ENCODE assay signal across 11 mouse cellular contexts in the genomic region with DNA sequence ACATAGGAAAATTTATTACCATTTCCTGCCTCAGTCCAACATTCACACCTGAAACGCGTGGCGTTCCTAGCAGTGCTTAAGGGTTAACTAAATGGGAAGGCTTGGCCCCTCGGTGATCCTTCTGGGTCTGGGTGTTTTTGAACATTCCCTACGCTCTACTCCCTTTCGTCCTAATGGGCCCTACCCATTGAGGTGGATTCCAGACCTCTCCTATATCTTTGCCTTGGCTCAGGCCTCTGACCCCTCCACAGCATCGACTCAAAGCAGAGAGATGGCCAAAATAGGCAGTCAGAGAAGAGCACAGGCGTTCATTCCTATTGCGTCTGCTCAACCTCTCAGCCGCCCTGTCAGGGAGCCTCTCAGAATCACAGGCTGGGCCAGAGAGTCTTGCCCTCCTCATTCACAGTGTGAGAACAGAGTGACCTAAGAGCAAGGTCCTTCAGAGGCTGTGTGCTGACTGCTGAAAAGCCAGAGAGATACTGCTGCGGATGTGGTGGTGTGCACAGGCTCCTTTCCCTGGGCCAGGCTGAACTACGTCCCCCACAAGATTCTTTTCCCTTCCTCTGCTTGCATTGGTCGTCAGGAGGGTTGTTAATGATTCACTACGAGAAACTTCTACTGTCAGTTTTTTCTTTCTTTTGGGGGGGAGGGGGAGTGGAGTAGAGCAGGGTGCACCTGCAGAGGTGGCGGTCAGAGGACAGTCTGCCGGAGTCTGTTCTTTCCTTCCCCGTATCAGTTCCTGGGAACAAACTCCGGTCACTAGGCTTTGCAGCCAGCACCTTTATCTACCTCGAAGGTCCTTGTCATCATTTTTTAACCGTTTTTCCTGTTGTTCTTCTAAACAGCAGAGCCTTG. TPM values are rescaled to one million over a fixed set of nuclear protein-coding genes. Genes with fewer than 3 reads are reported as not detected.
DNase-seq lines count a peak whose midpoint lies in the region; ATAC-seq lines count a peak whose summit lies in the region.
"Had no signal": no experiment of that assay in that cellular context is flagged by ENCODE, and none has a peak within 500 bp of the region (broad histone marks: within the 10 kb centered on the region; RNA-seq: fewer than 3 reads in every experiment).

No protein-coding gene starts in this region.

- 68% methylated on average over 20 of the region's 20 CpGs for WGBS in hindbrain, embryonic 13.5 days
- WGBS in hindbrain, embryonic 14.5 days, result 66% methylated on average over 20 of the region's 20 CpGs
- 44% methylated on average over 20 of the region's 20 CpGs for WGBS in stomach, embryonic 15.5 days
- WGBS in forebrain, embryonic 16.5 days, result 79% methylated on average over 20 of the region's 20 CpGs
- WGBS in forebrain, embryonic 14.5 days, result 83% methylated on average over 20 of the region's 20 CpGs

- H3K4me1 ChIP-seq in hindbrain, embryonic 13.5 days (replicated peaks), result 0 out of 2 replicates have a peak, but pooled peaks cover 5% of the 10 kb centered on the region
- H3K4me1 ChIP-seq in hindbrain, embryonic 14.5 days (replicated peaks; ENCODE audit: control insufficient read depth, insufficient read depth, low read length), result 0 out of 2 replicates have a peak, but pooled peaks cover 3% of the 10 kb centered on the region
- H3K4me1 ChIP-seq in stomach, embryonic 15.5 days, result peaks cover 7% of the 10 kb centered on the region; the same call in 1 of the 2 replicates
- H3K4me1 ChIP-seq in forebrain, embryonic 16.5 days (replicated peaks; ENCODE audit: control insufficient read depth, insufficient read depth, low read length), result peaks cover 7% of the 10 kb centered on the region
- H3K4me1 ChIP-seq in forebrain, embryonic 14.5 days (ENCODE audit: control insufficient read depth, insufficient read depth, low read length), result no peaks in the 10 kb centered on the region

- H3K27ac ChIP-seq in hindbrain, embryonic 13.5 days, result no peak overlapping the region
- H3K27ac ChIP-seq in hindbrain, embryonic 14.5 days, result no peak overlapping the region
- H3K27ac ChIP-seq in stomach, embryonic 15.5 days, result peak overlapping the region; percentile 36; the same call in 1 of the 2 replicates
- no peak overlapping the region for H3K27ac ChIP-seq in forebrain, embryonic 16.5 days (ENCODE audit: low read length)
- no peak overlapping the region for H3K27ac ChIP-seq in forebrain, embryonic 14.5 days (ENCODE audit: low read depth, low read length)
- H3K27ac ChIP-seq: embryonic facial prominence, embryonic 15.5 days had no signal

- ATAC-seq in hindbrain, embryonic 13.5 days (ENCODE audit: low FRiP score), result no peak
- ATAC-seq in hindbrain, embryonic 14.5 days (ENCODE audit: low FRiP score), result no peak
- ATAC-seq in stomach, embryonic 15.5 days (ENCODE audit: insufficient read depth, low FRiP score, low read depth), result peak; percentile 81
- no peak for ATAC-seq in forebrain, embryonic 16.5 days
- ATAC-seq in forebrain, embryonic 14.5 days, result no peak

- peak overlapping the region; percentile 24; the same call in 1 of the 2 replicates for H3K9ac ChIP-seq in hindbrain, embryonic 13.5 days
- H3K9ac ChIP-seq in hindbrain, embryonic 14.5 days, result no peak overlapping the region
- H3K9ac ChIP-seq in stomach, embryonic 15.5 days, result no peak overlapping the region
- H3K9ac ChIP-seq in forebrain, embryonic 16.5 days (replicated peaks; ENCODE audit: low read depth, low read length), result no peak overlapping the region
- no peak overlapping the region for H3K9ac ChIP-seq in forebrain, embryonic 14.5 days (ENCODE audit: low read length)
- H3K9ac ChIP-seq: embryonic facial prominence, embryonic 15.5 days had no signal

- DNase-seq in hindbrain, embryonic 14.5 days (ENCODE audit: low spot score), result no peak
- peak; percentile 89 to 90 for DNase-seq in heart, postnatal 10 days
- DNase-seq in kidney, postnatal 36 days, result peak; percentile 64 to 83
- no peak for DNase-seq in left cerebral cortex, adult 8-10 months (ENCODE audit: low spot score in 2 of 2)
- DNase-seq in forebrain, embryonic 14.5 days (ENCODE audit: low spot score), result no peak
- DNase-seq: adrenal gland, adult 8-10 months had no signal

- H3K27me3 ChIP-seq in hindbrain, embryonic 13.5 days, result no peaks in the 10 kb centered on the region
- H3K27me3 ChIP-seq in hindbrain, embryonic 14.5 days (ENCODE audit: control insufficient read depth, insufficient read depth, low read length), result no peaks in the 10 kb centered on the region
- H3K27me3 ChIP-seq in stomach, embryonic 15.5 days (replicated peaks), result no peaks in the 10 kb centered on the region
- H3K27me3 ChIP-seq in forebrain, embryonic 16.5 days (replicated peaks; ENCODE audit: control insufficient read depth, insufficient read depth, low read length), result no peaks in the 10 kb centered on the region
- no peaks in the 10 kb centered on the region for H3K27me3 ChIP-seq in forebrain, embryonic 14.5 days (replicated peaks; ENCODE audit: control insufficient read depth, insufficient read depth, low read length)
- H3K27me3 ChIP-seq: CH12.LX; embryonic facial prominence, embryonic 15.5 days had no signal

- no peaks in the 10 kb centered on the region for H3K9me3 ChIP-seq in hindbrain, embryonic 13.5 days
- H3K9me3 ChIP-seq in hindbrain, embryonic 14.5 days (ENCODE audit: control insufficient read depth, low read length), result no peaks in the 10 kb centered on the region
- no peaks in the 10 kb centered on the region for H3K9me3 ChIP-seq in stomach, embryonic 15.5 days
- H3K9me3 ChIP-seq in forebrain, embryonic 16.5 days (ENCODE audit: control insufficient read depth, low read length), result no peaks in the 10 kb centered on the region
- H3K9me3 ChIP-seq in forebrain, embryonic 14.5 days (replicated peaks; ENCODE audit: control insufficient read depth, low read length), result no peaks in the 10 kb centered on the region
- H3K9me3 ChIP-seq: embryonic facial prominence, embryonic 15.5 days had no signal

- intact Hi-C loops in heart, postnatal 10 days (cut with DNase I), result loop anchor here (5.0 kb wide), 2 partner anchors 57 to 78 kb away; no protein-coding TSS in a partner anchor

- no peak overlapping the region for H3K4me2 ChIP-seq in hindbrain, embryonic 13.5 days
- H3K4me2 ChIP-seq in hindbrain, embryonic 14.5 days (replicated peaks), result no peak overlapping the region
- H3K4me2 ChIP-seq in stomach, embryonic 15.5 days, result no peak overlapping the region
- H3K4me2 ChIP-seq in forebrain, embryonic 16.5 days (ENCODE audit: low read length), result no peak overlapping the region
- no peak overlapping the region for H3K4me2 ChIP-seq in forebrain, embryonic 14.5 days (ENCODE audit: low read length)
- H3K4me2 ChIP-seq: embryonic facial prominence, embryonic 15.5 days had no signal

- no peak overlapping the region for H3K4me3 ChIP-seq in hindbrain, embryonic 13.5 days
- H3K4me3 ChIP-seq in hindbrain, embryonic 14.5 days (replicated peaks; ENCODE audit: low read length), result no peak overlapping the region
- no peak overlapping the region for H3K4me3 ChIP-seq in stomach, embryonic 15.5 days (replicated peaks)
- no peak overlapping the region for H3K4me3 ChIP-seq in forebrain, embryonic 16.5 days (replicated peaks; ENCODE audit: low read length)
- no peak overlapping the region for H3K4me3 ChIP-seq in forebrain, embryonic 14.5 days (ENCODE audit: low read depth, low read length)
- H3K4me3 ChIP-seq: embryonic facial prominence, embryonic 15.5 days had no signal

- no peaks in the 10 kb centered on the region for H3K36me3 ChIP-seq in hindbrain, embryonic 13.5 days
- H3K36me3 ChIP-seq in hindbrain, embryonic 14.5 days (replicated peaks; ENCODE audit: control insufficient read depth, insufficient read depth), result no peaks in the 10 kb centered on the region
- H3K36me3 ChIP-seq in stomach, embryonic 15.5 days, result no peaks in the 10 kb centered on the region
- no peaks in the 10 kb centered on the region for H3K36me3 ChIP-seq in forebrain, embryonic 16.5 days (ENCODE audit: control insufficient read depth, insufficient read depth)
- no peaks in the 10 kb centered on the region for H3K36me3 ChIP-seq in forebrain, embryonic 14.5 days (ENCODE audit: control insufficient read depth, insufficient read depth, low read length)
- H3K36me3 ChIP-seq: embryonic facial prominence, embryonic 15.5 days had no signal

RNA-seq across cellular contexts. Expression of a gene that starts 38.9 kb away (rescaled TPM):
- polyA plus RNA-seq in hindbrain, embryonic 13.5 days (2015; fragmentation: Nextera tagmentation; extraction: Ambion mirVana), result 8.3 and 8.4 TPM in 2 replicates
- polyA plus RNA-seq in hindbrain, embryonic 14.5 days (2014; fragmentation: Nextera tagmentation; extraction: Ambion mirVana), result 10.0 and 12.3 TPM in 2 replicates
- 100 to 1,000 TPM; 173 to 202 TPM for total RNA-seq in heart, postnatal 10 days (2021)
- polyA plus RNA-seq in stomach, embryonic 15.5 days (2015; fragmentation: Nextera tagmentation; extraction: Ambion mirVana), result 33.7 and 35.6 TPM in 2 replicates
- polyA plus RNA-seq in forebrain, embryonic 16.5 days (2015; fragmentation: Nextera tagmentation; extraction: Ambion mirVana), result 17.8 and 22.6 TPM in 2 replicates
- total RNA-seq in left cerebral cortex, adult 8-10 months (2022), result 10 to 100 TPM; 19.6 to 26.0 (median 21.9) TPM
- 18.1 and 21.2 TPM in 2 replicates for polyA plus RNA-seq in forebrain, embryonic 14.5 days (2014; fragmentation: Nextera tagmentation; extraction: Ambion mirVana)

Comparison
In these comparisons a context has a peak if more than half of its experiments do, and no peak if none do; other contexts are left out.
1. DNase-seq: peak in heart, postnatal 10 days (2 of 2) and kidney, postnatal 36 days (2 of 2); none in hindbrain, embryonic 14.5 days (single experiment), left cerebral cortex, adult 8-10 months (0 of 2) and forebrain, embryonic 14.5 days (single experiment).